Mouse (Mus musculus): ENCODE data around the gene Rce1.

- no peak for TF ChIP-seq POLR2AphosphoS2 (IDR thresholded peaks at IDR 0.05; ENCODE audit: low read length)
- TF ChIP-seq CTCF (IDR thresholded peaks at IDR 0.05 in 2 of 3, conservative IDR thresholded peaks at IDR 0.05 in 1 of 3; ENCODE audit: control insufficient read depth in 1 of 3, insufficient read depth in 1 of 3, low read depth in 2 of 3, low read length in 3 of 3, poor library complexity in 1 of 3, severe bottlenecking in 1 of 3): no peak
- TF ChIP-seq ZMIZ1 (IDR thresholded peaks at IDR 0.05; ENCODE audit: low read depth, low read length): no peak
- TF ChIP-seq SMC3 (IDR thresholded peaks at IDR 0.05; ENCODE audit: low read depth, low read length): no peak
- TF ChIP-seq E2F4 (IDR thresholded peaks at IDR 0.05; ENCODE audit: borderline replicate concordance, low read depth, low read length): no peak
- TF ChIP-seq NELFE (IDR thresholded peaks at IDR 0.05; ENCODE audit: low read depth, low read length): no peak
- TF ChIP-seq POLR2A (IDR thresholded peaks at IDR 0.05; ENCODE audit: control insufficient read depth in 1 of 2, insufficient read depth in 1 of 2, low read depth in 1 of 2, low read length in 2 of 2, poor library complexity in 1 of 2): no peak
- TF ChIP-seq JUND (IDR thresholded peaks at IDR 0.05; ENCODE audit: low read depth, low read length): no peak
- TF ChIP-seq TAL1 (IDR thresholded peaks at IDR 0.05; ENCODE audit: low read length): no peak
These were observed 11.8 kb downstream of the Rce1 start for GRCm38 (mm10) chr19:4613464-4614304.
